Mouse (Mus musculus) lung, embryonic 15.5 days (tissue): ENCODE results near the gene Erich3. TPM values are rescaled to one million over a fixed set of nuclear protein-coding genes. Genes with fewer than 3 reads are reported as not detected.
A peak's percentile ranks its signal among the peaks of the same experiment; 100 is the strongest.

Experiments used
- ATAC-seq: fragments of 200-750 bp; cut with Nextera tagmentation; 2 replicates; pipeline ENCODE4 v1.8.0; 2017; ENCODE audit warnings: moderate number of reproducible peaks, borderline replicate concordance; ENCODE audit not compliant: low FRiP score, low TSS enrichment; ENCODE audit errors: extremely low read depth
- H3K27ac ChIP-seq: fragments of 300-500 bp; sonication (generic); 2 replicates; pipeline ENCODE4 v1.5.1; 2015; ENCODE audit warnings: moderate library complexity, mild to moderate bottlenecking, inconsistent platforms
- H3K27me3 ChIP-seq: fragments of 300-500 bp; sonication (generic); 2 replicates; pipeline ENCODE4 v1.6.1; 2015; ENCODE audit warnings: inconsistent platforms
- H3K36me3 ChIP-seq: fragments of 300-500 bp; sonication (generic); 2 replicates; pipeline ENCODE4 v1.6.1; 2015; ENCODE audit warnings: inconsistent platforms
- H3K4me1 ChIP-seq: fragments of 300-500 bp; sonication (generic); 2 replicates; pipeline ENCODE4 v1.6.1; 2015; ENCODE audit warnings: inconsistent platforms
- H3K4me2 ChIP-seq: fragments of 300-500 bp; sonication (generic); 2 replicates; pipeline ENCODE4 v1.6.1; 2015; ENCODE audit warnings: inconsistent platforms, mild to moderate bottlenecking, moderate library complexity
- H3K4me3 ChIP-seq: fragments of 300-500 bp; sonication (generic); 2 replicates; pipeline ENCODE4 v1.5.1; 2015; ENCODE audit warnings: mild to moderate bottlenecking, inconsistent platforms
- H3K9ac ChIP-seq: fragments of 300-500 bp; sonication (generic); 2 replicates; pipeline ENCODE4 v1.6.1; 2015; ENCODE audit warnings: inconsistent platforms
- H3K9me3 ChIP-seq: fragments of 300-500 bp; sonication (generic); 2 replicates; pipeline ENCODE4 v1.6.1; 2016; ENCODE audit warnings: inconsistent platforms
- WGBS: fragments of 180-500 bp; shearing (Covaris S2); methylation state at CpG from one replicate; pipeline ENCODE4 v1.1.7; 2015; 5-methylcytosine and 5-hydroxymethylcytosine counted together
- polyA plus RNA-seq: library from polyadenylated mRNA; unstranded; fragments of >200 nt; fragmentation: Nextera tagmentation; extraction: Ambion mirVana; gene quantifications from 2 replicates; pipeline ENCODE4 v1.2.1, GENCODE M21; 2015

Erich3 gene
- polyA plus RNA-seq, 1 experiment from 2014 or later = 0.16 TPM

GRCm38 (mm10) chr3:154683667-154684066, 20.0 kb downstream of the Erich3 start:
- H3K9me3 ChIP-seq = no peaks in the 10 kb centered on the region
- WGBS = 78% methylated on average over 2 of the region's 2 CpGs
- ATAC-seq = no peak
- H3K27me3 ChIP-seq = no peaks in the 10 kb centered on the region
- H3K4me3 ChIP-seq = no peak overlapping the region
- H3K36me3 ChIP-seq = no peaks in the 10 kb centered on the region
- H3K9ac ChIP-seq = no peak overlapping the region
- no peak overlapping the region for H3K27ac ChIP-seq
- no peak overlapping the region for H3K4me2 ChIP-seq
- no peaks in the 10 kb centered on the region for H3K4me1 ChIP-seq

- no peak overlapping the region for H3K27ac ChIP-seq
- no peak for ATAC-seq
- H3K4me1 ChIP-seq = no peaks in the 10 kb centered on the region; the same call in 1 of the 2 replicates
These were observed 26.6 kb downstream of the Erich3 start for GRCm38 (mm10) chr3:154690260-154690659.

GRCm38 (mm10) chr3:154691897-154692571, 28.4 kb downstream of the Erich3 start:
- Histone ChIP-seq H3K4me2 (peak overlapping the region; percentile 28; the same call in 1 of the 2 replicates), H3K27me3 (no peaks in the 10 kb centered on the region), H3K9ac (no peak overlapping the region), H3K4me3 (no peak overlapping the region), H3K27ac (no peak overlapping the region), H3K36me3 (no peaks in the 10 kb centered on the region), H3K4me1 (no peaks in the 10 kb centered on the region; the same call in 1 of the 2 replicates), H3K9me3 (no peaks in the 10 kb centered on the region)
- peak; percentile 90 for ATAC-seq
- WGBS = 37% methylated on average over 14 of the region's 14 CpGs

More at GRCm38 (mm10) chr3:154690260-154690659, 26.6 kb downstream of the Erich3 start:
- Histone ChIP-seq H3K4me3 (no peak overlapping the region), H3K9me3 (no peaks in the 10 kb centered on the region), H3K9ac (no peak overlapping the region), H3K27me3 (no peaks in the 10 kb centered on the region), H3K4me2 (no peak overlapping the region), H3K36me3 (no peaks in the 10 kb centered on the region)

- Histone ChIP-seq H3K27me3 (no peaks in the 10 kb centered on the region), H3K9me3 (no peaks in the 10 kb centered on the region), H3K27ac (no peak overlapping the region), H3K4me1 (no peaks in the 10 kb centered on the region; the same call in 1 of the 2 replicates), H3K9ac (no peak overlapping the region), H3K36me3 (no peaks in the 10 kb centered on the region), H3K4me3 (no peak overlapping the region), H3K4me2 (peak overlapping the region; percentile 28; the same call in 1 of the 2 replicates)
- no peak for ATAC-seq
- WGBS = 57% methylated on average over 3 of the region's 3 CpGs
These were observed 28.9 kb downstream of the Erich3 start for GRCm38 (mm10) chr3:154692572-154692922.

GRCm38 (mm10) chr3:154693902-154694301, 30.2 kb downstream of the Erich3 start:
- Histone ChIP-seq H3K4me3 (no peak overlapping the region), H3K9ac (no peak overlapping the region), H3K36me3 (no peaks in the 10 kb centered on the region), H3K9me3 (no peaks in the 10 kb centered on the region), H3K4me2 (no peak overlapping the region), H3K27me3 (no peaks in the 10 kb centered on the region), H3K4me1 (no peaks in the 10 kb centered on the region; the same call in 1 of the 2 replicates), H3K27ac (no peak overlapping the region)
- 44% methylated on average over 4 of the region's 4 CpGs for WGBS
- ATAC-seq = no peak

GRCm38 (mm10) chr3:154696611-154697010, 33.0 kb downstream of the Erich3 start:
- Histone ChIP-seq H3K27ac (no peak overlapping the region), H3K27me3 (no peaks in the 10 kb centered on the region), H3K4me2 (no peak overlapping the region), H3K9me3 (no peaks in the 10 kb centered on the region), H3K9ac (no peak overlapping the region), H3K4me3 (no peak overlapping the region), H3K4me1 (no peaks in the 10 kb centered on the region; the same call in 1 of the 2 replicates), H3K36me3 (no peaks in the 10 kb centered on the region)
- ATAC-seq = no peak
- WGBS = 70% methylated on average over 3 of the region's 3 CpGs

- WGBS = 43% methylated on average over 5 of the region's 5 CpGs
- no peaks in the 10 kb centered on the region for H3K27me3 ChIP-seq
- no peak for ATAC-seq
- no peak overlapping the region for H3K9ac ChIP-seq
- no peaks in the 10 kb centered on the region for H3K9me3 ChIP-seq
- H3K4me3 ChIP-seq = no peak overlapping the region
- H3K4me2 ChIP-seq = no peak overlapping the region
- H3K27ac ChIP-seq = no peak overlapping the region
- no peaks in the 10 kb centered on the region for H3K36me3 ChIP-seq
- H3K4me1 ChIP-seq = no peaks in the 10 kb centered on the region
These were observed 35.2 kb downstream of the Erich3 start for GRCm38 (mm10) chr3:154698907-154699306.

- no peak overlapping the region for H3K9ac ChIP-seq
- no peak overlapping the region for H3K4me2 ChIP-seq
- no peak for ATAC-seq
- H3K4me1 ChIP-seq = no peaks in the 10 kb centered on the region
- H3K9me3 ChIP-seq = no peaks in the 10 kb centered on the region
- H3K27me3 ChIP-seq = no peaks in the 10 kb centered on the region
- 62% methylated on average over 3 of the region's 3 CpGs for WGBS
- H3K36me3 ChIP-seq = no peaks in the 10 kb centered on the region
- H3K4me3 ChIP-seq = no peak overlapping the region
- no peak overlapping the region for H3K27ac ChIP-seq
These were observed 36.6 kb downstream of the Erich3 start for GRCm38 (mm10) chr3:154700296-154700695.

GRCm38 (mm10) chr3:154700735-154701134, 37.1 kb downstream of the Erich3 start:
- 43% methylated on average over 2 of the region's 2 CpGs for WGBS
- Histone ChIP-seq H3K4me1 (no peaks in the 10 kb centered on the region), H3K4me3 (no peak overlapping the region), H3K9ac (no peak overlapping the region), H3K36me3 (no peaks in the 10 kb centered on the region), H3K9me3 (no peaks in the 10 kb centered on the region), H3K4me2 (no peak overlapping the region), H3K27ac (no peak overlapping the region), H3K27me3 (no peaks in the 10 kb centered on the region)
- ATAC-seq = no peak

- WGBS = 47% methylated on average over 6 of the region's 6 CpGs
- Histone ChIP-seq H3K9me3 (no peaks in the 10 kb centered on the region), H3K4me3 (no peak overlapping the region), H3K27ac (no peak overlapping the region), H3K27me3 (no peaks in the 10 kb centered on the region), H3K9ac (no peak overlapping the region), H3K4me2 (no peak overlapping the region), H3K4me1 (no peaks in the 10 kb centered on the region), H3K36me3 (no peaks in the 10 kb centered on the region)
- ATAC-seq = no peak
These were observed 41.1 kb downstream of the Erich3 start for GRCm38 (mm10) chr3:154704755-154705154.

- 81% methylated on average over 3 of the region's 3 CpGs for WGBS
- ATAC-seq = no peak
These were observed 44.5 kb downstream of the Erich3 start for GRCm38 (mm10) chr3:154708150-154708549.

GRCm38 (mm10) chr3:154723198-154723597, 59.5 kb downstream of the Erich3 start:
- Histone ChIP-seq H3K27me3 (no peaks in the 10 kb centered on the region), H3K9me3 (no peaks in the 10 kb centered on the region), H3K27ac (peak overlapping the region; percentile 43; the same call in 1 of the 2 replicates), H3K4me3 (no peak overlapping the region), H3K9ac (no peak overlapping the region), H3K4me2 (no peak overlapping the region), H3K4me1 (0 out of 2 replicates have a peak, but pooled peaks cover 5% of the 10 kb centered on the region), H3K36me3 (no peaks in the 10 kb centered on the region)
- WGBS = 29% methylated on average over 7 of the region's 7 CpGs
- peak; percentile 94 for ATAC-seq

More at GRCm38 (mm10) chr3:154708150-154708549, 44.5 kb downstream of the Erich3 start:
- Histone ChIP-seq H3K27me3 (no peaks in the 10 kb centered on the region), H3K9ac (no peak overlapping the region), H3K27ac (no peak overlapping the region), H3K9me3 (no peaks in the 10 kb centered on the region), H3K4me1 (no peaks in the 10 kb centered on the region), H3K4me2 (no peak overlapping the region), H3K36me3 (no peaks in the 10 kb centered on the region), H3K4me3 (no peak overlapping the region)
